Mouse (Mus musculus) right cerebral cortex, postnatal 36 days (tissue): ENCODE measurements around the gene Arl5b.

Experiments used
- DNase-seq, 2 experiments: peaks; one replicate each; pipeline ENCODE4 v3.0.0; 2022; ENCODE audit warnings: low spot score in 2 of 2, mixed read lengths in 1 of 2

The Arl5b gene

GRCm38 (mm10) chr2:15049117-15049873, at the start of gene Arl5b:
Gene Arl5b (plus strand): TSS chr2:15049395.
- peak; percentile 91 to 94 for DNase-seq

- DNase-seq: no peak
These were observed 41.7 kb upstream of the Arl5b start for GRCm38 (mm10) chr2:15007531-15007930.

- no peak for DNase-seq
These were observed 41.1 kb upstream of the Arl5b start for GRCm38 (mm10) chr2:15008072-15008471.

- no peak for DNase-seq
These were observed 22.4 kb upstream of the Arl5b start for GRCm38 (mm10) chr2:15026817-15027216.

- no peak for DNase-seq
These were observed 21.4 kb upstream of the Arl5b start for GRCm38 (mm10) chr2:15027816-15028215.

- no peak for DNase-seq
These were observed 10.5 kb upstream of the Arl5b start for GRCm38 (mm10) chr2:15038705-15039104.

- no peak for DNase-seq
These were observed 8.9 kb upstream of the Arl5b start for GRCm38 (mm10) chr2:15040326-15040725.

GRCm38 (mm10) chr2:15054496-15054895, 5.3 kb downstream of the Arl5b start:
- DNase-seq: no peak

- peak; percentile 94 to 95 for DNase-seq
These were observed 5.9 kb downstream of the Arl5b start, which contains the start of gene Nsun6 for GRCm38 (mm10) chr2:15054945-15055637. Gene Nsun6 (minus strand): TSS chr2:15055069.

GRCm38 (mm10) chr2:15055741-15056151, 6.6 kb downstream of the Arl5b start:
- peak in 1 of 2 experiments; percentile 4 for DNase-seq

GRCm38 (mm10) chr2:15058227-15058626, 9.0 kb downstream of the Arl5b start:
- DNase-seq: no peak

GRCm38 (mm10) chr2:15060856-15061255, 11.7 kb downstream of the Arl5b start:
- no peak for DNase-seq

- DNase-seq: no peak
These were observed 14.6 kb downstream of the Arl5b start for GRCm38 (mm10) chr2:15063815-15064214.

- DNase-seq: no peak
These were observed 15.4 kb downstream of the Arl5b start for GRCm38 (mm10) chr2:15064380-15065269.

GRCm38 (mm10) chr2:15065447-15065846, 16.3 kb downstream of the Arl5b start:
- no peak for DNase-seq

- no peak for DNase-seq
These were observed 17.9 kb downstream of the Arl5b start for GRCm38 (mm10) chr2:15067091-15067490.

GRCm38 (mm10) chr2:15083702-15084101, 34.5 kb downstream of the Arl5b start:
- DNase-seq: no peak

GRCm38 (mm10) chr2:15087308-15087707, 38.1 kb downstream of the Arl5b start:
- no peak for DNase-seq

- no peak for DNase-seq
These were observed 47.4 kb downstream of the Arl5b start for GRCm38 (mm10) chr2:15096514-15097090.

GRCm38 (mm10) chr2:15104386-15104785, 55.2 kb downstream of the Arl5b start:
- DNase-seq: no peak

- DNase-seq: no peak
These were observed 62.1 kb downstream of the Arl5b start for GRCm38 (mm10) chr2:15111290-15111689.
